Mouse (Mus musculus) G1E (cell line): ENCODE measurements around the gene Apoa5. TPM values are rescaled to one million over a fixed set of nuclear protein-coding genes. Genes with fewer than 3 reads are reported as not detected.

Experiments used
- ATAC-seq: 2 replicates; pipeline ENCODE4 v1.8.0; 2016; ENCODE audit warnings: mild to moderate bottlenecking; ENCODE audit not compliant: insufficient number of reproducible peaks, poor library complexity, low FRiP score, severe bottlenecking; ENCODE audit errors: extremely low read depth
- DNase-seq: peaks from one replicate; pipeline ENCODE4 v3.0.0; 2012; ENCODE audit warnings: low spot score
- H3K27me3 ChIP-seq: 2 replicates; pipeline ENCODE4 v1.6.1; 2012; ENCODE audit warnings: mild to moderate bottlenecking, low read length, inconsistent platforms; ENCODE audit not compliant: insufficient read depth
- H3K36me3 ChIP-seq: replicated peaks from 2 replicates; pipeline ENCODE3; 2012; ENCODE audit warnings: mild to moderate bottlenecking, inconsistent platforms
- H3K4me1 ChIP-seq: 2 replicates; pipeline ENCODE4 v1.6.1; 2012; ENCODE audit warnings: low read depth, low read length, inconsistent platforms, mixed read lengths; ENCODE audit not compliant: insufficient read depth
- H3K4me3 ChIP-seq: 2 replicates; pipeline ENCODE4 v1.5.1; 2012; ENCODE audit warnings: low read depth, mild to moderate bottlenecking, inconsistent platforms, low read length, moderate library complexity, mixed read lengths
- H3K9me3 ChIP-seq: replicated peaks from 2 replicates; pipeline ENCODE4 v1.6.1; 2012; ENCODE audit warnings: inconsistent platforms
- CTCF ChIP-seq: IDR thresholded peaks from 2 replicates; pipeline ENCODE4 v1.5.1; 2012; ENCODE audit warnings: low read depth, low read length, inconsistent platforms, mixed read lengths
- GATA1 ChIP-seq: IDR thresholded peaks from 2 replicates; pipeline ENCODE4 v1.6.1; 2012; ENCODE audit warnings: borderline replicate concordance, low read length, inconsistent platforms, mixed read lengths
- GATA2 ChIP-seq: IDR thresholded peaks from 2 replicates; pipeline ENCODE4 v1.6.1; 2012; ENCODE audit warnings: low read depth, low read length, inconsistent platforms, borderline replicate concordance
- POLR2AphosphoS5 ChIP-seq: IDR thresholded peaks from 2 replicates; pipeline ENCODE4 v1.6.1; 2012; ENCODE audit warnings: low read depth, low read length, inconsistent platforms; ENCODE audit not compliant: insufficient replicate concordance
- TAL1 ChIP-seq: conservative IDR thresholded peaks from 2 replicates; pipeline ENCODE4 v1.6.1; 2012; ENCODE audit warnings: low read depth, low read length, inconsistent platforms, mixed read lengths
- polyA plus RNA-seq: library from polyadenylated mRNA; stranded (reverse); fragments of >175 nt; gene quantifications from 2 replicates; pipeline ENCODE4 v1.2.3, GENCODE M21; 2012
- total RNA-seq, 2 experiments: library from RNA; stranded (forward) in 1 of 2; stranded (reverse) in 1 of 2; fragments of 200-1000 nt in 1 of 2; fragments of >200 nt in 1 of 2; fragmentation: Nextera tagmentation in 1 of 2; gene quantifications; 2 replicates each; pipeline ENCODE4 v1.2.3; 2014 to 2017

Gene Apoa5
- total and polyA plus RNA-seq, 3 experiments, result 0.16 TPM; not detected in 2

- peak overlapping the region; percentile 49; the same call in 1 of the 2 replicates for H3K4me3 ChIP-seq
- peak; percentile 56 for DNase-seq
- H3K9me3 ChIP-seq, result no peaks in the 10 kb centered on the region
- peaks cover 65% of the 10 kb centered on the region for H3K4me1 ChIP-seq
- peaks cover 6% of the 10 kb centered on the region for H3K36me3 ChIP-seq
- TF ChIP-seq CTCF (peak; percentile 50; the same call in 1 of the 2 replicates), POLR2AphosphoS5 (no peak), TAL1 (no peak), GATA2 (no peak)
- peaks cover 44% of the 10 kb centered on the region for H3K27me3 ChIP-seq
- ATAC-seq, result no peak
These were observed 38.6 kb upstream of the Apoa5 start for GRCm38 (mm10) chr9:46229573-46230449.

GRCm38 (mm10) chr9:46230450-46230975 lies 37.9 kb upstream of the Apoa5 start:
- DNase-seq (no peak), ATAC-seq (no peak)
- no peak for TF ChIP-seq CTCF
- no peak for TF ChIP-seq POLR2AphosphoS5
- no peak for TF ChIP-seq GATA2
- no peak for TF ChIP-seq GATA1
- no peak for TF ChIP-seq TAL1
- Histone ChIP-seq H3K4me3 (peak overlapping the region; percentile 49; the same call in 1 of the 2 replicates), H3K9me3 (no peaks in the 10 kb centered on the region), H3K27me3 (peaks cover 49% of the 10 kb centered on the region), H3K4me1 (peaks cover 62% of the 10 kb centered on the region), H3K36me3 (no peaks in the 10 kb centered on the region)

- no peak for DNase-seq
- TF ChIP-seq POLR2AphosphoS5 (no peak), GATA1 (no peak), TAL1 (no peak), CTCF (no peak), GATA2 (no peak)
- peaks cover 42% of the 10 kb centered on the region for H3K4me1 ChIP-seq
- no peaks in the 10 kb centered on the region for H3K9me3 ChIP-seq
- no peak for ATAC-seq
- no peak overlapping the region for H3K4me3 ChIP-seq
- H3K36me3 ChIP-seq, result no peaks in the 10 kb centered on the region
- H3K27me3 ChIP-seq, result peaks cover 62% of the 10 kb centered on the region
These were observed 33.2 kb upstream of the Apoa5 start for GRCm38 (mm10) chr9:46235196-46235595.

GRCm38 (mm10) chr9:46235596-46235648 lies 33.0 kb upstream of the Apoa5 start, which contains the start of gene Apoc3:
Apoc3 (minus strand) TSS chr9:46235636.
- Histone ChIP-seq H3K9me3 (no peaks in the 10 kb centered on the region), H3K4me1 (peaks cover 41% of the 10 kb centered on the region), H3K27me3 (peaks cover 64% of the 10 kb centered on the region), H3K4me3 (no peak within 1 kb of the TSS), H3K36me3 (no peaks in the 10 kb centered on the region)
- no peak for DNase-seq
- no peak for ATAC-seq
- no peak for TF ChIP-seq GATA2
- no peak for TF ChIP-seq CTCF
- TF ChIP-seq GATA1, result no peak
- no peak for TF ChIP-seq POLR2AphosphoS5
- TF ChIP-seq TAL1, result no peak

- peaks cover 41% of the 10 kb centered on the region for H3K4me1 ChIP-seq
- DNase-seq (no peak), ATAC-seq (no peak)
- no peak for TF ChIP-seq TAL1
- TF ChIP-seq POLR2AphosphoS5, result no peak
- no peak for TF ChIP-seq GATA2
- no peak for TF ChIP-seq CTCF
- TF ChIP-seq GATA1, result no peak
- peaks cover 66% of the 10 kb centered on the region for H3K27me3 ChIP-seq
- no peaks in the 10 kb centered on the region for H3K9me3 ChIP-seq
- no peaks in the 10 kb centered on the region for H3K36me3 ChIP-seq
- H3K4me3 ChIP-seq, result no peak overlapping the region
These were observed 32.8 kb upstream of the Apoa5 start for GRCm38 (mm10) chr9:46235649-46236048.

GRCm38 (mm10) chr9:46238850-46239249 lies 29.6 kb upstream of the Apoa5 start:
- Histone ChIP-seq H3K36me3 (no peaks in the 10 kb centered on the region), H3K4me1 (peaks cover 33% of the 10 kb centered on the region), H3K9me3 (no peaks in the 10 kb centered on the region), H3K4me3 (no peak overlapping the region), H3K27me3 (peaks cover 83% of the 10 kb centered on the region)
- ATAC-seq, result no peak
- TF ChIP-seq GATA1, result no peak
- TF ChIP-seq TAL1, result no peak
- no peak for DNase-seq
